Mouse (Mus musculus) cerebellum, postnatal 36 days (tissue): ENCODE measurements at regions not wholly inside any gene's neighbourhood (a gene's known extent, or its start where the extent isn't known, plus 50 kb on each side); places are given as distances from the start of the nearest gene placed in this dataset.
"Not testable (repeated sequence)": the region's sequence is repeated elsewhere in the genome, so short reads cannot be mapped to it uniquely, and the experiment has no call there.

ENCODE experiments used
- DNase-seq, 2 experiments: peaks; one replicate each; pipeline ENCODE4 v3.0.0; 2021 to 2022; ENCODE audit warnings: mixed read lengths in 2 of 2

DNA sequence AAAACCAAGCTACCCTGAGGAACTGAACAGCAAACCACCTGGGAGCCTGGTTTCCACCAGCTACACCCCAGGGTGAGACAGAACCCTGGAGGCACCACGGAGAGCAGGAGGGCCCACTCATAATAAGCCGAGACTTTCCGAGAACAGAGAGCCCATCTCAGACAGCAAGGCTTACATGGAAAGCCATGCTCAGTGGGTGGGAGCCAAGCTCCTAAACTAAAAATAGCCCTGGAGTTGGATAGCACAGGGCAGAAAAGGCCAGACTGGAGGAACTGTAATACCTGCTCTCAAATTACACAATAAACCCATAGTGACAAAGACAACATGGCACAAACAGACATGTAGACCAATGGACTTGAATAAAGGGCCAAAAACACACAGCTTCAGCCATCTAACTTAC lies 69.9 kb downstream of the Fbxo4 start:
- no peak for DNase-seq

DNA sequence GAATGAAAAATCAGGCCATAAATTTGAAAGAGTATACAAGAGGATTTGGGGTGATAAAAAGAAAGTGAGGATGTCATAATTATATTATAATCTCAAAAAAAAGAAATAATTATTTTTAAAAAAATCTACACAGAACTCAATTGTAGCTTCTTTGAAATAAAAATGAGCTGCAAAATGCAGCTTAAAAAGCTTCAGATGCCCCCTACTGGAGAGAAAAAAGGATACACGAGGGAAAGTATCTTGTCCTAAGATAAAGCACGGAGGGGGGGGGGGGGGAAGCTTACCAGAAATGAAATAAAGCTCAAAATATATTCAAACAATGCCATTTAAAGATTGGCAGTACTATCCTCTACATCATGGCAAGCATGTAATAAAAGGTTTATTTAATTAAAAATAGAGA lies 70.7 kb downstream of the Fbxo4 start:
- DNase-seq = no peak

DNA sequence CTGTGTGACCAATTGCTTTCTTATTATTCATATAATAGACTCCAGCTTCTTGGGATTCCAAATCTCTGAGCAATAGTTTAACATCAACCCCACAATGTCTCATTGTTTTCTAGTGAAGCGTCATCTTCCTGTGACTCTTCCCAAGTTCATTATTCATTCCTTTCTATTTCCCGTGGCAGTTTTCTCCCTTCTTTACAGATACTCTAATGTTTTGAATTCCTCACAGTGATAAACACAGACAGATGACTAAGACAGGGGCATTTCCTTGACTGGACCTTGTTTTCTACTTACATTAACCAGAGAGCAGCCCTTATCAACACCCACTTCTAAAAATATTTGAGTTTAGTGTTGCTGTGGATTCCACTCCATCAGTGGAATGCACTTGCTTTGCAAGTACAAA lies 73.8 kb downstream of the Fbxo4 start:
- DNase-seq = no peak

DNA sequence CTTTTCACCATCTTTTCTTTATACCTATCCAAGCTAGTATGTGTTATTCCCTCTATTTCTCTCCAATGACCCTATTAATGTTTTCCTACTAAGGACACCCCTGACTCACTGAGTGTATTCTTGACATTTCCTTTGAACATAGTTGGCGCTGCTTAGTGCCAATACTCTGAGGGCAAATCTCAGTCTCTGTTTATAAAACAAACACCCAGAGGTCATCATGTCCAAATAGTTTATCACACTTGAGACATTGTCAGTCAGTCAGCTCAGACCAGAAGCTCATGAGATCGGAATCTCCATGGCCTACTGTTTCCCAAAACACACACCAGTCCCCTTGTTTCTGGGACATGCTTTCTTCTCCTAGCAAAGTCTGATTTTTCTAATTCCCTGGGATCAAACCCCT lies 100.9 kb downstream of the Fbxo4 start:
- DNase-seq = no peak

DNA sequence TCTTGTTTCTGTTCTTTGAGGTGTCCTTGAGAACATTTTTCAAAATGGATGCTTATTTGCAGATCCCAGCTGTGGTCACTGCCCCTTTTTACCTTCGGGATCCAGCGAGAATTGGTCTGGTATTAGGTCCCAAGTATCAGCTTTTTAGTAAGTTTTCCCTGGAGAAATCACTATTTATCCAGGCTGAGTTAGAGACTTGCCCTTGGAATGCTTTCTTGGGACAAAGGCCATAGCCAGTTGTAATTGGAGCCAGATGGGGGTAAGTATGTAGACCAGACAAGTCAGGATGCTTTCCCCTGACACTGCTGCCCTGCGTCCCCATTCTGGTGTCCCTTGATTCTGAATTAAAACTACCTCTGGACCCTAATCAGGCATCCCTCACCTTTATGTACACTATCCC lies 101.9 kb downstream of the Fbxo4 start:
- DNase-seq = no peak

DNA sequence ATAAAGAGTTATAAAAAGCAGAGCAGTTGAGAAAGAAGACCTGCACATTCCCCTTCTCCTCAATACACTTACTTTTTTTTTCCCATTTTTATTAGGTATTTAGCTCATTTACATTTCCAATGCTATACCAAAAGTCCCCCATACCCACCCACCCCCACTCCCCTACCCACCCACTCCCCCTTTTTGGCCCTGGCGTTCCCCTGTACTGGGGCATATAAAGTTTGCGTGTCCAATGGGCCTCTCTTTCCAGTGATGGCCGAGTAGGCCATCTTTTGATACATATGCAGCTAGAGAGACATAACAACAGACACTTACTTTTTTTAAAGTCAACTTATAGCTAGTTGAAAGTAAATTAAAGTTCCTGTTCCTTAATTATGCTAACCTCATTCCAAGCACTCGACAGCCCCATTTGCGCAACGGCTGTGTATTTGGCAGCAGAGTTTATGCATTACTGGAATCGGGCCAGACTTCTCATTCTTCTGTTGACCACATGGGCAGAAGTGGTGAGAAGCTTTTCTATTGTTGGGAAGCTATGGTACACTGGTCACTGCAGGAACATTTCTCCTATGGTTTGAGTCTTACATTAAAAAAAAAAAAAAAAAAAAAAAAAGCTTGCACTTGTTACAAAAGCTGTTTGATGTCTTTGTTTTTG lies 104.0 kb downstream of the Fbxo4 start:
- DNase-seq = not testable (repeated sequence)

DNA sequence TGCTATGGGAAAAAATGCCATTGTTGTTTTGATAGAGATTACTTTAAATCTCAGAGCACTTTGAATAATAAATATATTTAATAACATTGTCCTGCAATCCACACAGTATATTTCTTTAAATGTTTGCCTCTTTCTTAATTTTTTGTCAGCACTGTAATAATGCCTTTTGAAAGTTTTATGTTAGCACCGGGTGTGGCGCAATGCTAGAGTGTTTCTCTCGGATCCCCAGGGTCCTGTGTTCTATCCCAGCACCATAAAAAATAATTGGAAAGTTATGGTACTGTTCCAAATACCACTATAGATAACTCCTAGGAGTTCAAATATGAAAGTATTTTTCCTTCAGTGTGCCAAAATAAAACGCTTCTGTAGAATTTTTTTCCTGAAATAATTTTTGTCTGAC lies 147.6 kb downstream of the Fbxo4 start:
- no peak for DNase-seq

DNA sequence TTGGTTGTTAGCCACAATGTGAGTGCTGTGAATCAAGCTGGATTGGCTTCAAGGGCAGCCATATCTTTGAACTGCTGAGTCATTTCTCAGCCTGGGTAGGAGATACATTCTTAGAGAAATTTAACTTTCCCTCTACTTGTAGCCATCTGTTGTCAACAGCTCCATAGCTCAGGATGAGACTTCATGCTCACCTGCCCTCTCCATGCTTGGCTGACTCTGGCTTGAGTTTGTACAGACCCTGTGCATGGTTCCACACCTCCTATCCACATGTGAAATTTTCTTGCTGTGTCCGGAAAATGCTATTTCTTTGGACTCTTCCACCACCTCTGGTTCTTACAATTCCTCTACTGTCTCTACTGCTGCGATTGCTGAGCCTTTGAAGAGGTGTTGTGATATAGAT lies 173.9 kb downstream of the Fbxo4 start:
- DNase-seq = no peak

DNA sequence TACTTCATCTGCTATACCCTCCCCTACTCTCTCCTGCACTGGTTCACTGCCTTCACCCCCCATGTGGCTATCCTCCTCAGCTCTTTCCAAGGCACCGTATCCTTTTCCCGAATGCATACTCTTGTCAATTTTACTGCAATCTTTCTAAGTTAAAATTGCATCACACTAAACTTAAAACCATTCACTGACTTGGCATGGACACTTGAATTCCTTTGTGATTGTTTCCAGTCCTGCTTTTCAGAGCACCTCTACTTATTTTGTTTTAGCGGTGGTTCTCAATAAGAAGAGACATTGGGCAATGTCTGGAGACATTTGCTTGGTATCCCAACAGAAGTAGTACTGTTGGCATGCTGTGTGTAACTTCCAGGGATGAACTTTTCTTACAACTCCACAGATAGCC lies 192.6 kb upstream of the Ghr start:
- DNase-seq = no peak

DNA sequence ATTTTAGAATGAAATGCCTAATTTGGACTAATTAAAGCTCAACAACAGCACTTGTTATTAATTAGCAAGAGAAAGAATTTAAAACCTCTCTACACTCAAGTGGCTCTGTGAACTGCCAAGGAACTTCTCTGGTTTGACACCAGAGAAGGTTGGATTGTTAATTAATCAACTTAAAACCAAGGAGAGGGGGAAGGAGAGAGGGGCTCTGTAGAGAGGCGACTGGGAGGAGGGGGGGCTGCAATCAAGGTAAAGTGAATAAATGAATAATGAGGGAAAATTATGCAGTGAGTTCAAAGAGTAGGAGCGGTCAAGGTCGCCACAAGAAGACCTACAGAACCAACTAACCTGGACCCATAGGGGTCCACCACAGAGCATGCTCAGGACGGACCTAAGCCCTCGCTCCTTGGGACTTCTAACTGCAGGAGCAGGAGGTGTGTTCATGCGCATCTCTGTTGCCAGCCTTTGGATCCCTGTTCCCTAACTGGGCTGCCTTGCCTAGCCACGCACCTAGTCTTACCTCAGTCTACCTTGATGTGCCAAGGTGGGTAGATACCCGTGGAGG lies 189.0 kb upstream of the Ghr start:
- DNase-seq = no peak

DNA sequence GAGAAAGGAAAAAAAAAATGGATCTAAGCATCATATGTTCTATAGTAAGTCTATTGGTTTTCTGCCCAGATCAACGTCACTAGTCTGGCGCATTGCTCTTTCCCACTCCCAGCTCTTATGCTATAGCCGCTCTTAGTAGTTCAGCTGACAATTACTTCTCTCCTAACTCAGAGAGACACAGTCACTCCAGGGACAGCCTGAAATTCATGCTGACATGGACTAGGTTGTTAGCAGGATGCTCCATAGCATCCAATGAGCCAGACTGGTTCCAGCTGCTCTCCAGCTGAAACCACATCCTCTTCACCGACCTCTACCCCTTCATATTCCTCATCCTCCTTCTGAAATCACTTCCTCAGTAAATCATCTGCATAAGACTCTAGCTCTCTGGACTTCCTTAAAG lies 187.0 kb upstream of the Ghr start:
- no peak for DNase-seq

DNA sequence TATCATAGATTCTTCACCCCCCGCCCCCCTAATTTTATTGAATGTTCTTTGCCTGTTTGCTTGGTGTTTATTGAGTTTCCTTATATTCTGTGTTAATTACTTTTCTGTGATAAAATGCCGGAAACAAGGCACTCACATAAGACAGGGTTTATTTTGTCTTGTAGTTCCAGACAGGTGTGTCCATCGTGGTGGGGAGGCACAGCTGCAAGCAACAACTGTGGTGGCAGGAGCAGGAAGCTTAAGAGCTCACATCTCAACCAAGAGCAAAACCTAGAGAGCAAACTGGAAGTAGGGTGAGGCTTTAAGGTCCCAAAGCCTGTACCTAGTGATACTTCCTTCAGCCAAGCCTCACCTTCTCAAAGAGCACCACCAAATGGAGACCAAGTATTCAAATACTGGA lies 181.4 kb upstream of the Ghr start:
- DNase-seq = no peak

DNA sequence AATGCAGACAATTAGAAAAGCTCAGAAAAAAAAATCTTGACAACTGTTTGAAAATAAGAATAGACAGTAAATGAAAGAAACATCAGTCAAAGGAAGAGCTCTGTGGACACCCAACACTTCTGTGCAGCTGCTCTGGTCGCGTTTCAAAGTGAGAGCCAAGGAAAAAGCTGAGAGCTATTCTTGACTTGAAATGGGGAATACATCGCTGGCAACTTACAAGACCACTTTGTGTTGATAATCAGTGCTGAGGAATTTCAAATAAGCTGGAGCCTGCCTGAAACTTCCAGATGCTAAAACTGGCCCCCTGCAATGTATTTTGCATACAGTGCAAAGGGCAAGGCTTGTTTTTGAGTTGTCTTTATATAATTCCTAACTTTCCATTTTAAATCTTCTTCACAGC lies 177.1 kb upstream of the Ghr start:
- no peak for DNase-seq

DNA sequence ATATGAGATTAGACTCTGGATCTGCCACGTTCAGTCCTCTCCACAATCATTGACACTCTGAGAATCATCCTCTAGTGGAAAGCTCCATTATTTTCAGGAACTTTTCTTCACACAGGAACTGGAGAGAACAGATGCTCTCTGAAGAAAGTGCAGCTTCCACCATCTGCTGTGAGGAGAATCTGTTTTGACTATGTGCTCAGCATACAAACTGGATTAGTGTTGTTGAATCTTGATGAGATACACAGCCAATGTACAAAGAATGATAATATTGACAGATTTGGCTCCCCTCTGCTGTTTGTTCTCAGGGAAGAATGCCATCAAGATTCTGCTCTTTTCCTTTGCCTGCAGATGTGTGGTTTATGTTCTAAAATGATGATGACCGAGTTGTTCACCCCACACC lies 172.3 kb upstream of the Ghr start:
- DNase-seq = no peak

DNA sequence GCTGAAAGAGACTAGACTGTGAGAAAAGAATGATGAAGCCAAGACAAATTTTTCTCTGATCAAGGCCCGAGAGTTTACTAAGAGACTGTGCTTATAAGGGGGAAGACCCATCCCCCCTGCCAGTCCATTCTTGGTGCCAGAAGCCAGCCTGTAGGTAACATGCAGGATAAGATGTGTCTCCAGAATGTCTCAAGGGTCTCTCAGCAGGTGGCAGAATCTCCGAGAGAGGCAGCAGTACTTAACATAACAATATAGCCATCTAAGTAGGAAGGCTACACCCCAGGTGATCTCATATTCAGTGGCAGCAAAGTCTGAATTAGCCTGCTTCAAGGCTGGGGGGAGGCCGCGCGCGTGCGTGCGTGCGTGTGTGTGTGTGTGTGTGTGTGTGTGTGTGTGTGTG lies 164.8 kb upstream of the Ghr start:
- not testable (repeated sequence) for DNase-seq

DNA sequence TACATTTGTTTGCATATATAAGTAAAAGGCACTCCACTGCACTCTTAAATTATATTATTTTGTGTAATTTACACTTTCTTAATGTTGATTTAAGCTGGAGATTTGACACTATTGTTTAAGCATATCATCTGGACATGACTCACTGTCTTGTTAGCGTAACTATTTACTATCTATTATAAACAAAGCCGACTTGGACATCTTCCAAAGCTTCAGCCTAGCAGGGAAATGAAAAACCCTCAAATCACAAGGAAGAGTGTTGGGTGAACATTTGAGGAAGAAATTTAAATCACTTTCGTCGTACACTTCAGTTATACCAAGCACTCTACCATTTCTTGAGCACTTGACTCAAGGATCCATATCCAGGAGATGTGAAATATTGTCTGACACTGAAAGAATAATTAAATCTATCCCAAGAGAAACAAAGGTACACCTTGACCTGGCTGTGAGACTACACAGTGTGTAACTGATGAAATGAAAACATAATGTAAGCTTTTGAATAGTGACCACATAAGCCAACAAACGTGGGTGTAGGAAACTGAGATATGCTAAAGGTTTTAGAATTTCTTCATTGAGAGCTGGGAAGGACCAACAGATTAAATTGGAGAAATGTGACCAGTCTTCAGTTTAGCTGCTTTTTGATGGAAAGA lies 160.0 kb upstream of the Ghr start:
- DNase-seq = no peak

DNA sequence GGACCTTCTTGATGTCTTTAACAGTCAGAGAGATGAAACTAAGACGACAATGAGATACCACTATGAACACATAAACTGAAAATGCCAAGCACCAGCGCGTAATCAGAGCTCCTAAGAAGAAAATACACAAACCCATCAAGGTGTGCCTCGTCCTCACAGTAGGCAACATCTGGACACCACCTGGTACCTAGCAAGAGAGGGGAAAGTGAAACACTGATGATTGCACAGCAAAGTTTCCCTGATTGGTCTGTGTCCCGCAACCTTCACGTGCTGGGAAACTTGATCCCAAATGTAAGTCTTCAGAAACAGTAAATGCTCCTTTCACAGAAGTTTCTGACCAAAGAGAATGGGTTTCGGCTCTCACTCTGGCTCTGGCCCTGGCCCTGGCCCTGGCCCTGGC lies 158.9 kb upstream of the Ghr start:
- DNase-seq = no peak

DNA sequence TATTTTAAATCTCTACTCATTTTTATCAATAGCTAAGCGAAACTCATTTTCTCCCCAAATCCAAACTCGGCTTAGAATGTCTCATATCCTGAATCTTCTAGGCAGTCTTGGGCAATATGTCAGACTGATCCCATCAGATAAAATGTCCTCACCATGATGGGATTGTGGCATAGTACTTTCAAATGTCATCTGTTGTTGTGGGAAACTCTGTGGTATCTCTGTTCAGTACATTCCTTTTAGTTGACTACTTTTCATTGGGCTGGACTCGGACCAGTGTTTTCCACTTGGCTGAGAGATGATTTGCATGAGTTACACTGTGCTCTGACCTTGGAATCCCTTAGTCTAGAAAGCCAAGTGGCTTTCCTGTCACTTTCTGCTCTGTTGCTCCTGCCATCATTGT lies 141.9 kb upstream of the Ghr start:
- DNase-seq = no peak

DNA sequence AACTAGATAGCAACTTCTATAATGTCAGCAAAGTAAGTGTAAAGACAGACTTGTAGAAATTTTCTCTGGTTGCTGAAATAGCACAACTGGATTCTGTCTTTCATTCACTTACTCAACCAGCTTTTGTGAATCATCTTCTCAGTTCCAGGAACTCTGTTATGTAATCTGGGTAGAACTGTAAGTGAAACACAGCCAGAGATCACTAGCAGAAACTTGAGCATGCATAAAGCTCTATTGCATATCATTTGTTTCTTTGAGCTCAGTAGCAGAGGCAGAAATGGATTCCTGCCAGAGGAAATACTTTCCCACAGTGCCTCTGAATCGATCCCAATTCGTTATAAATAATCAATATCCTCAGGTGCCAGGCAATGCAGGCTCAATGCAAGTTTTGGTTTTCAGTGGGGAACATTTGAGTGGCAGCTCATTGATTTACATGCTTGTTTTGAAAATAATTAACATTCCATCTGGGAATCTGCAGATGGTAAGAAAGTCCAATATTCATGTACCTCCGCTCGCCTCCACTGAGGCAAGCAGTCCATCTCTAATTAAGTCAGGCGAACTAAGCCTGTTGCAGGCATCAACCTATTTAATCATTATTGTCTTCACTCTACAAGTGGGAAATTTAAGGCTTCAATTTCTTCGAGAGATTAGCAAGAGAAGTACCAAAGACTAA lies 137.5 kb upstream of the Ghr start:
- no peak for DNase-seq

DNA sequence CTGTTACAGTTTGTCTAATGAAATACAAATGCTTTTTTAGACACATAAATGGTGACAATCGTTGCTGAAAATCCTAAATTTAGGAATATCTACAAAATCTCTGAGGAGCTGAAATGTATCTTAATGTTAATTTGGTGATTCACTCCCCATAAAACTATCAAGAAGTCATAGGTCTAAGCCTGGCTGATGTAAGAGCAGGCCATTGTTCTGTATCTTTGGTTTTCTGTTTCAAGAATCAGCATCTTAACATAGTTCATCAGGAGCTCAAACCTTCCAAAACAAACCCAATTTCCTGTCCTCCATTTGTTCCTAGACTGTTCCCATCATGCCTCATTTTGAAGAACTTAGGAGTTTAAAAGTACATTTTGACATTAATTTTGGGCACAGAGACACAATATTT lies 128.5 kb upstream of the Ghr start:
- no peak for DNase-seq

DNA sequence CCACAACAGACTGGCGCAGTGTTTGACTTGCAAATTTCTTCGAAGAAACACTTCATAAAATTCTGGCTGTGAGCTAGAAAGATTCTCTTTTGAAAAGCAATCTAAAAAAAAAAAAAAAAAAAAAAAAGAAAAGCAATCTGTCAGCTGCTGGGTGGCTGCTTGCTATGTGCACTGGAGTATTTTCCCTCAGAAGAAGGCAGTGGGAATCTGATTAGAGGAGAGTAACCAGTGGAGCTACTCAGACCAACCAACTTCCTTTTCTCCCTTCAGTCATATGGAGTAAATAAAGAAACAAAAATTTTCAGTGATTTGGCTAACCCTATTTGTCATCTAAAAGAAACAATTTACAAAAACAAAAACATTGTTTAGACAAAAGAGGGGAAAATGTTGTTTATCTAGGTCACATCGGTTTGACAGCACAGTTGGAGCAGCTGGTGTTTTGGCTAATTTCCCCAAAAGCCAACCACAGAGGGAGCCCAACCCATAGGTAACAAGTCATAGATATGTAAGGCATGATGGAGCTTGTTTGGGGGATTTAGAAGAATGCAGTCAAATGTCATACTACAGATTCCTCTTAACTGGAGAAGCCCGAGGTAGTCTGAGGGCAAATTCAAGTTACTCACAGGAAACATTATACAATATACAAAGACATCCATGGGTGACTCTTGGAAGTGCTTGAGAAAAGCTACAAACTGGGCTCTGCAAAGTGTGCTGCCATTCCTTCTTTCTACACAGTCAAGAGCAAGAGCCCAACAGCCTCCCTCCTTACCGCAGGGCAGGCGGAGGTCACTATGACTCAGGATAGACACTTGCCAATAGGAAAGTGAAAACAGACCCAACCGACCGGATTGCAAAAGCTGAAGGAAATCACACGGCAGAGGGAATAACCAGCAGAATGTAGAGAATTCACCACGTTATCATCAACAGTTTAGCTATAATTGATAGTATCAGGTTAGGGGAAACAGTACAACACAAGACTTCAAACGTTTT lies 124.1 kb upstream of the Ghr start:
- peak; percentile 2 to 11 for DNase-seq

DNA sequence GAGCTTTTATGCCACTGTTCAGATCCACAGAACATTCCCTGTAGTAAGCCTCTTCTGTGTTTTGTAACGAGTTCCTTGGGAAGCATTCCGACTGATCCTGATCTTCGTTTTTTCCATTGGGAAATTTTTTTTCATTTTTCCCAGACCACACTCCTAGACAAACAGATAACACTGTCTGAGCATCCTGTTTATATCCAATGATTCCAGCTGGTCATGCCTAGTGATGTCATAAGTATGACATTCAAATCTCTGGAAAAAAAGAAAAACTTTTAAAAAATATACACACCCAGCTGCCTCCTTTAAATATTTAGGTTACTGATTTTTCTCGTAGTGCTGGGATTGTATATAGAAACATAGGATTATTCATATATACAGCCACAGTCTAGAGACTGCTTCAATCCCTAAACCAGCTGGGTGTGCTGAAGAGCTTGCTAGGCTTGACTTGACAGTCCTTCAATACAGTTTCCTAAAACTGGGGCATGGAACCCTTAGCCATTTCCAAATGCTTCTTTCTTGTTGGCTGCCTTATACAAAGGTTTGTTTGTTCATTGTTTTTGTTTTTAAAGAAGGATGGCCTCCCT lies 116.0 kb upstream of the Ghr start:
- no peak for DNase-seq

DNA sequence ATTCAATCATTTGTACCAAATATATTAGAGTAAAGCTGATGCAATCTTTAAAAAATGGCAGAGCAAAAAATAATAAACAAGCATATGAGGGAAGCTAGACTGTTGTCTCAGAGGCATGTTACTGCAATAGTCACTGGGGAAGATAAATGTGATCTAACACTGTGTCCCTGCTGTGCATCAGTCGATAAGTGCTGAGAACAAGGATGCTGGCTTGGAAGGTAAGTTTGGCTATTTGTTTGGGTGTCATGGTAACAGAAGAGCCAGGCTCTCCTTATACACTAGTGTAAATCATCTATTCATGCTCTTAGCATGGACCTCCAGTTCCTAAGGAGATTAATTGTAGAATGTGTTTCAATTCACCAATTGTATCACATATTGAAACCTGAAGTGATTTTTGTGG lies 102.0 kb upstream of the Ghr start:
- DNase-seq = no peak
